Mouse (Mus musculus) ES-E14 (cell line): ENCODE results near the gene Spg7. TPM values are rescaled to one million over a fixed set of nuclear protein-coding genes. Genes with fewer than 3 reads are reported as not detected.
A peak's percentile ranks its signal among the peaks of the same experiment; 100 is the strongest.

Experiments used
- DNase-seq: peaks from one replicate; pipeline ENCODE4 v3.0.0-alpha.2; 2013; ENCODE audit warnings: low read depth, low spot score
- H3K27ac ChIP-seq: 2 replicates; pipeline ENCODE4 v1.5.1; 2012; ENCODE audit warnings: low read depth, mild to moderate bottlenecking, low read length, moderate library complexity, mixed read lengths; ENCODE audit not compliant: poor library complexity, insufficient read depth, severe bottlenecking
- H3K36me3 ChIP-seq: 2 replicates; pipeline ENCODE4 v1.6.1; 2012; ENCODE audit warnings: mild to moderate bottlenecking, low read length, moderate library complexity, mixed read lengths; ENCODE audit not compliant: control insufficient read depth, poor library complexity, insufficient read depth, severe bottlenecking
- H3K4me1 ChIP-seq, 2 experiments: fragments of 150-350 bp in 1 of 2; sonication (generic) in 1 of 2; 2 replicates each; pipeline ENCODE4 v1.6.1; 2012; ENCODE audit warnings: low read length in 2 of 2, mild to moderate bottlenecking in 1 of 2, mixed read lengths in 1 of 2; ENCODE audit not compliant: control insufficient read depth in 2 of 2, insufficient read depth in 2 of 2, poor library complexity in 1 of 2
- H3K4me3 ChIP-seq, 2 experiments: fragments of 150-350 bp in 1 of 2; sonication (generic) in 1 of 2; 2 replicates each; pipeline ENCODE4 v1.5.1; 2012; ENCODE audit warnings: low read length in 2 of 2, low read depth in 1 of 2, mild to moderate bottlenecking in 1 of 2, mixed read lengths in 1 of 2; ENCODE audit not compliant: insufficient read depth in 1 of 2, poor library complexity in 1 of 2, severe bottlenecking in 1 of 2
- H3K9ac ChIP-seq: 2 replicates; pipeline ENCODE4 v1.6.1; 2012; ENCODE audit warnings: low read depth, mild to moderate bottlenecking, low read length, mixed read lengths; ENCODE audit not compliant: poor library complexity, insufficient read depth, severe bottlenecking
- H3K9me3 ChIP-seq: fragments of 150-350 bp; sonication (generic); 2 replicates; pipeline ENCODE4 v1.6.1; 2012; ENCODE audit warnings: low read depth, mild to moderate bottlenecking, low read length; ENCODE audit not compliant: control insufficient read depth, insufficient read depth
- CHD2 ChIP-seq: IDR thresholded peaks from 2 replicates; pipeline ENCODE4 v1.6.1; 2014; ENCODE audit warnings: mild to moderate bottlenecking, low read depth, low read length, inconsistent platforms
- HCFC1 ChIP-seq: IDR thresholded peaks from 2 replicates; pipeline ENCODE4 v1.6.1; 2012; ENCODE audit warnings: low read length, inconsistent platforms, borderline replicate concordance; ENCODE audit not compliant: insufficient read depth
- MAFK ChIP-seq: IDR thresholded peaks from 2 replicates; pipeline ENCODE4 v1.6.1; 2014; ENCODE audit warnings: mild to moderate bottlenecking, low read depth, low read length, inconsistent platforms; ENCODE audit not compliant: insufficient read depth
- ZC3H11A ChIP-seq: IDR thresholded peaks from 2 replicates; pipeline ENCODE4 v1.6.1; 2012; ENCODE audit warnings: low read depth, mild to moderate bottlenecking, inconsistent platforms, low read length, borderline replicate concordance
- ZNF384 ChIP-seq: IDR thresholded peaks from 2 replicates; pipeline ENCODE4 v1.6.1; 2012; ENCODE audit warnings: low read depth, low read length, inconsistent platforms
- in situ Hi-C, 2 experiments: fragments of 600-800 bp; cut with MboI; formaldehyde crosslinking; loops; one replicate each; pipeline ENCODE4 v1.15.1; 2025; ENCODE audit warnings: low sequenced_read_pairs in 2 of 2, inconsistent platforms in 1 of 2; ENCODE audit not compliant: unreplicated experiment in 2 of 2
- total RNA-seq: library from RNA; depleted of rRNA; stranded (reverse); fragments of 300-350 nt; gene quantifications from 2 replicates; pipeline ENCODE4 v1.2.3, GENCODE M21; 2012

Spg7 gene
- total RNA-seq, 1 experiment, result 106 TPM

- no peak for DNase-seq
- no peaks in the 10 kb centered on the region for H3K9me3 ChIP-seq
- peaks cover 12 to 15% of the 10 kb centered on the region in 2 experiments for H3K4me1 ChIP-seq
- in situ Hi-C loops, result no loop called here
- H3K27ac ChIP-seq, result no peak overlapping the region
- TF ChIP-seq CHD2 (no peak), ZC3H11A (no peak)
- no peaks in the 10 kb centered on the region for H3K36me3 ChIP-seq
- H3K9ac ChIP-seq, result no peak overlapping the region
- H3K4me3 ChIP-seq, result no peak overlapping the region
These were observed 44.1 kb upstream of the Spg7 start for GRCm38 (mm10) chr8:123018484-123019164.

- no peak for TF ChIP-seq MAFK
- no peak overlapping the region for H3K27ac ChIP-seq
- H3K4me1 ChIP-seq, result peaks cover 14 to 15% of the 10 kb centered on the region in 2 experiments
- H3K36me3 ChIP-seq, result no peaks in the 10 kb centered on the region
- H3K4me3 ChIP-seq, result no peak overlapping the region
- no peaks in the 10 kb centered on the region for H3K9me3 ChIP-seq
- DNase-seq, result no peak
- in situ Hi-C loops, result no loop called here
- no peak overlapping the region for H3K9ac ChIP-seq
These were observed 42.7 kb upstream of the Spg7 start for GRCm38 (mm10) chr8:123020084-123020483.

- peaks cover 14 to 19% of the 10 kb centered on the region in 2 experiments for H3K4me1 ChIP-seq
- H3K4me3 ChIP-seq, result no peak overlapping the region
- DNase-seq, result no peak
- no peaks in the 10 kb centered on the region for H3K36me3 ChIP-seq
- 0 out of 2 replicates have a peak overlapping the region, but pooled peaks have one; percentile 21 for H3K9ac ChIP-seq
- TF ChIP-seq CHD2 (no peak), HCFC1 (no peak), MAFK (no peak), ZNF384 (no peak), ZC3H11A (no peak)
- H3K9me3 ChIP-seq, result no peaks in the 10 kb centered on the region
- in situ Hi-C loops, result no loop called here
- H3K27ac ChIP-seq, result no peak overlapping the region
These were observed 41.9 kb upstream of the Spg7 start for GRCm38 (mm10) chr8:123020859-123021258.

GRCm38 (mm10) chr8:123021259-123021658, 41.5 kb upstream of the Spg7 start:
- no peak for TF ChIP-seq HCFC1
- TF ChIP-seq ZNF384, result no peak
- TF ChIP-seq CHD2, result no peak
- no peak for TF ChIP-seq MAFK
- TF ChIP-seq ZC3H11A, result no peak
- Histone ChIP-seq H3K36me3 (no peaks in the 10 kb centered on the region), H3K4me3 (no peak overlapping the region), H3K4me1 (peaks cover 14 to 20% of the 10 kb centered on the region in 2 experiments), H3K9ac (no peak overlapping the region), H3K9me3 (no peaks in the 10 kb centered on the region), H3K27ac (peak overlapping the region; percentile 34; the same call in 1 of the 2 replicates)
- DNase-seq, result peak; percentile 48
- in situ Hi-C loops, result no loop called here

- no peaks in the 10 kb centered on the region for H3K9me3 ChIP-seq
- no peak for DNase-seq
- in situ Hi-C loops, result no loop called here
- no peak overlapping the region for H3K4me3 ChIP-seq
- TF ChIP-seq ZNF384 (no peak), CHD2 (no peak), MAFK (no peak), HCFC1 (no peak), ZC3H11A (no peak)
- no peak overlapping the region for H3K27ac ChIP-seq
- H3K36me3 ChIP-seq, result no peaks in the 10 kb centered on the region
- no peak overlapping the region for H3K9ac ChIP-seq
- peaks cover 13 to 19% of the 10 kb centered on the region in 2 experiments for H3K4me1 ChIP-seq
These were observed 40.0 kb upstream of the Spg7 start for GRCm38 (mm10) chr8:123022727-123023126.
